Mouse (Mus musculus): ENCODE results near the gene Ptprd.

Ptprd gene

GRCm38 (mm10) chr4:77238144-77238543 lies 973.6 kb downstream of the Ptprd start:
- DNase-seq, result peak; percentile 12 to 34

DNA sequence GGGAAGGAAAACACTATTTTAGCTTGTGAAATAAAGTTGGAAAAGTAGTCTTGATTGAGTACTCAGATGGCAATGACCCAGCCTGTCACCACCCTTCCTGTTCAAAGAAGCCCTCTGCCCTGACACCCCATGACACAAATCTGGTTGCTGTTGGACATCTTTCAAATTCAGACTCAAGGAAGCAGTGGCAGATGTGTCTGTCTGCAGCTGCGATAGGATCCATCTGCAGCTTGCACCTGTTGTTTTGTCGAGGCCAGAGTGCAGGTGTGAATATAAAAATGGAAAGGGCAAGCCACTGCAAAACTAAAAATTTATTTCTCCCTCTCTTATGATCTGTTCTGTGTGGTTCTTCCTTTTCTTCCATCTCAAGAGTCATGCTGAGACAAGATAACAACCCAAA lies 978.5 kb downstream of the Ptprd start:
- no peak for DNase-seq

- no peak for DNase-seq
Observed at GRCm38 (mm10) chr4:77168866-77169265, 1042.9 kb downstream of the Ptprd start.

GRCm38 (mm10) chr4:77157601-77158000 lies 1054.2 kb downstream of the Ptprd start:
- DNase-seq, result no peak

- peak; percentile 47 to 68 for DNase-seq
Observed at GRCm38 (mm10) chr4:77155561-77155960, 1056.2 kb downstream of the Ptprd start.

- DNase-seq, result no peak
Observed at GRCm38 (mm10) chr4:77155037-77155436, 1056.7 kb downstream of the Ptprd start.

GRCm38 (mm10) chr4:77124852-77125251 lies 1086.9 kb downstream of the Ptprd start:
- no peak for DNase-seq

DNA sequence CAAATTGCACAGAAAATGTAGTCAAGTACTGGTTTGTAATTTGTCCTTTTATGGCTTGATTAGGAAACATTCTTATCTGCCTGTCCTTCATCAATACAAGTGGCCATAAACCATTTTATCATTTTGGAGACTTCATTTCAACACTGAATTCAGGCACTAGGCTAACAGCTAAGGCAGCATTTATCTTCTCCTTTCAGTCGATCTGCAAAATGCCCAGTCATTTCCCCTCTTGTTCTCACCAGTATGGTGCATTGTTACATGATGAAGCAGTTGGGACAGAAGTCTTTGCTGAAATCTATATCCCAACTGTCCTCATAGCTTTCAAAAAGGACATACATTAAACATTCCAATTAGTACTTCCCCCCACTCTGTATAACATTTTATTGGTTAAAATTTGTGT lies 1100.9 kb downstream of the Ptprd start:
- DNase-seq, result no peak

GRCm38 (mm10) chr4:77107291-77107690 lies 1104.5 kb downstream of the Ptprd start:
- no peak for DNase-seq

DNA sequence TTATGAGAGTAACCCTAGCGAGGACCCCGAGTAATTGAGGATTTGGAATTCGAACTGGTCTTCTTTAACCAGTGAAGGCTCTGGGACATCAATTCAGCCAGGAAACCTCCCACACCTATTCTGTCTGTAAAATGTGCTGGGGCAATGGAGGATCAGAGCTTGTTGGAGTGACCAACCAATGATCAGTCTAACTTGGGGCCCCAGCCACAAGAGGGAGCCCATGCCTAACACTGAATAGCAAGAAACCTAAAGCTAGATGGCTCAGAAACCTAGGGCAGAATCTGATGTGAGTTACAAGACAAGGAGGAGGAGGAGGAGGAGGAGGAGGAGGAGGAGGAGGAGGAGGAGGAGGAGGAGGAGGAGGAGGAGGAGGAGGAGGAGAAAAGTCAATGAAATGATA lies 1128.6 kb downstream of the Ptprd start:
- DNase-seq, result peak; percentile 37 to 67

- DNase-seq, result no peak
Observed at GRCm38 (mm10) chr4:77077607-77078006, 1134.2 kb downstream of the Ptprd start.

DNA sequence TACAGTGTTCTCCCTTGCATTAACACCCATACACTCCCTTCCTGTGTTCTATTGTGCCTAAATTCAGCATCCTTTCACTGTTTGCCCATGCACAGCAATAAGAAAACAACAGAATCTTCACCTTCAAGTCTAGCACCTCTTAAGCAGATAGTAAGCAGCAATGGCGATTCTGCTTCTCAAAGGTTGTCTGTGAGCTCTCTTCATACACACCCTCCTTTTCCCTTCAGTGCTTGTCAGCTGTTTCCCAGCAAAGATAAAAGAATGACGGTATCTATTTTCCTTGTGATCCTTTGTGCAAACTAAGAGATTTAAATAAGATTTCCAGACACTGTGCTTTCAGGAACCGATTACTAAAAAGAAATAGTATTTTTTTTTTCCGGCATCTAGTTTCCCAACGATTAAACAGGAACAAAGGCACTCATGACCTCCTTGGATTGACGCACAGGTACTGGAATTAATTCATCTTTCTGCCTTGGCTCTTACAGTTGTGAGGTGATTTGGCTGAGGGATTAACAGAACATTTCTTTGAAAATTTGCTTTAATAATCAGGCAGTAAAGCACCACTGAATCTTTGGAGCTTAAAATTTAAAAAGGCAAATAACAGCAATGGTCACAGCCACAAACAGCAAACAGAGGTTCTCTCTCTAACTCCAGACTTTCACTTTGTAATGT lies 1161.1 kb downstream of the Ptprd start:
- DNase-seq, result no peak

DNA sequence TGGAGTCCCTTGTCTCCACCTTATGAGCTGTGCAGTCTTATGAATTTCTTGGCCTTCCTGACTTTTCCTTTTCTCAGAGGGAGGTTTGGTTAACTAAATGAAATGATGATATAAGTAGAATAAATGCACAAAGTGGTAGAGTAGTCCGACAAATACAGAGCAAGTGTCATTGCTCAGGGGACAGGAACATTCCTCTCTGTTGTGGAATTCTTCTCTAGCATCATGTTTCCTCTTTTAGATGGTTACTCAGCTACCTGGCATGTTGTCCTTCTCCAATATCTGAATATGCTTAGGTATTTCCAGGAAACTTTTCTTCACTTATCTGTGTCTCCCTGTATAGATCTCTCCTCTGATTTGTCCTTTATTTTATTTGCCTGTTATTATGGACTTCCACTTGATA lies 1207.3 kb downstream of the Ptprd start:
- DNase-seq, result no peak

DNA sequence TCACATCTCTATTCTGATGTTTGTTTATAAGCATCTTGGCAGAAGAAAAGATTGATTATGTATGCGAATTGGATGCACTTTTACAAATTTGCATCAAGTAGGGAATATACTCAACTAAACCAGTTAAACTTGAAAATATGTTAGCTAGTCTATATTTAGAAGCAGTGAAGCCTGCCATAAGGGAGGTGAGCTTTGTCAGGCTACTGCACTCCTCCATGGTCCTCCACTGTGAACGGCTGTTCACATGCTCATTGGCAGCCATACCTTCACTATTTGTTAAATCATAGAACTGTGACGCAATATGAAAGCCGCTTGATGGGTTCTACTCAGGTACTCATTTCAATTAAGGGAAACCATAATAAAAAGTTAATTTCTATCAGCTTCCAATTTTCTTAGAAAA lies 1215.6 kb downstream of the Ptprd start:
- DNase-seq, result no peak

DNA sequence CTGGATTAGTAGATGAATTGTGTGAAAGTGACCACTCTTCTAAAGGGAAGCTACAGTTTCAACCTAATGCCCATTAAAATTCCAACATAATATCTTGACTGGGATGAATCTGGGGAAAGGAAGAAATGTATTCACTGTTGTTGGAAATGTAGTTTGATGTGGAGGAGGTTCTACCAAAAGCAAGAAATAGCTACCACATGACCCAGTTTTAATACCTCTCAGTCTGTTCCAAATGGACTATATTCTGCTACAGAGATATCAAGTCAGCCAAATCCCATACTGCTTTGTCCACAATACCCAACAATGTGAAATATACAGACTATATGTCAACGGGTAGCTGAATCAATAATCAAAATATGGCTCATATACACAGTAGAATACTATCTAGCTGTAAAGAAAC lies 1221.8 kb downstream of the Ptprd start:
- no peak for DNase-seq

GRCm38 (mm10) chr4:76977056-76977809 lies 1234.5 kb downstream of the Ptprd start:
- DNase-seq, result no peak

DNA sequence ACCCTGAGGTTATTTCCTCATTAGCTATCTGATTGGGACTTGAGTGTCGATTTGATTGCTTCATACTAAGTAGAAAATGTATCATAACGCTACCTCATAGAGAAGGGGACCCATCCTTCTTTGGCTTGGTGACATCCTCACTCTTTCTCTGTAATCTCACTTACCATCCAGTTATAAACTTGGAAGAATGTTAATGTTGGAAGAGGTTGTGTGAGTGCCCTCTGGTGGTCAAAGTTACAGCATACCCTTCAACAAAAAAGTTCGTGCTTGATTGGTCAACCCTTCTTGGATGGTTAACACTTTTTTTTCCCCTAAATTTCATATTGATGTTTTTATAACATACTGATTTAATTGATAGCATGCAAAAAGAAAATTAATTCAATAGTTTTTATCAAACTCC lies 1263.5 kb downstream of the Ptprd start:
- peak; percentile 4 to 59 for DNase-seq

GRCm38 (mm10) chr4:76941382-76942360 lies 1270.1 kb downstream of the Ptprd start:
- no peak for DNase-seq

DNA sequence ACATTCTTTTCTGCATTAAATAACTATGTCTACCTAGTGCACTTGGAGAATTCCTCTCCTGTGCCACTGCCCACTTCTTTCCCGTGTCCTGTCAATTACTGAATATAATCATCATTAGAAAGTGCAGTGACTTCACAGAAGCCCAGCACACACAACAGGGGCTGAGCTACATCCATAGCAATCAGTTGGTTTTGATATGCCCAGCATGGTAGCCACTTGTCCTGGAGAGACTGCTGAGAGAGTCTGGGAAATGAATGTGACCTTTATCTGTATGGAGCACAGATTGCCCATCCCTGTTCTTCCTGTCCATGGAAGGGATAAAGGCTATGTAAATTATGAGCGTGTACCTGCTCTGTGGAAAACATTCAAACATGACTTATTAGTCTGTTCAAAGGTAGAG lies 1280.2 kb downstream of the Ptprd start:
- no peak for DNase-seq

DNA sequence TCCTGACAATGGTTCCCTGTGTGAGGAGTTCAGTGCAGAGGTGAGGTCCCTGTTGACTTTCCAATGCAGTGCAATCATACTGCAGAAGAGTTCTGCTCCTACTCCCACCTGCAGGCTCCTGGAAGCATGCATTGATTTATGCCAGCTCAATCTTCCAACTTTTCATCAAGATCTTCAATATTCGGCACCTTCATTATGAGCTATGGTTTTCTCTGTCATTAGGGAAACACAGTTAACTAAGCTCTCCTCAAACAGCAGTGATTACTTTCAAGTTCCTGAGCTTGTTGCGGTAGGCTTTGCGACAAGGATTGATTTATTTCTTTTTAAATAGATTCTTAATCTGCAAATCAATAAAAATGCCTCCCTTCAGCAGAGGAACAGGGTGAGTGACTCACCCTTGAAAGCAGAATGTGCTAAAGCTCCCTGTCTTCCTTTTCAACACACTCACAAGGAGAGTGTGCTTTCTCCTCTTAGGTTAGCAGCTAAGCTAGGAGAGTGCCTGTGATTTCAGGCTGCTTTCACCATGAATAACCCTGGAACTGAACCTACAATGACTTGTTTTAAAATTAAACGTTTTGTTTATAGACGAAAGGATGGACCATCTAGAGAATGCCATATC lies 1298.1 kb downstream of the Ptprd start:
- DNase-seq, result no peak

- no peak for DNase-seq
Observed at GRCm38 (mm10) chr4:76901692-76902091, 1310.1 kb downstream of the Ptprd start.

DNA sequence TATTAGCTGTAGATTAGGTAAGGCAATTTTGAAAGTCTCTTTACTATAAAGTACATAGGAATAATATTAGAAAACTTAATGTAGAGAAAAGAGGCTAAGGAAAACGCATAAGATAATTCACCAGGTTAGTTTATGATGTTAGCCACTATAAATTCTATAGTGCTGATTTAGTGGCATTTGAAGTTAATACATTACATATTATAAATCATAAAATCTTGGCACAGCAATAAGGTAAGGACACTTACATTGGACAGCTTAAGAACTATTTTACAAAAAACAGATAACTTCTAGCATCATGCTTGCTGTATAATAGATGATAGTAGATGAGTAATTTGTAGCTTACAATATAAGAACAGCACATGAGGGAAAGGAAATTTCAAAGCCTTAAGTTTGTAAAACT lies 1322.1 kb downstream of the Ptprd start:
- DNase-seq, result no peak

DNA sequence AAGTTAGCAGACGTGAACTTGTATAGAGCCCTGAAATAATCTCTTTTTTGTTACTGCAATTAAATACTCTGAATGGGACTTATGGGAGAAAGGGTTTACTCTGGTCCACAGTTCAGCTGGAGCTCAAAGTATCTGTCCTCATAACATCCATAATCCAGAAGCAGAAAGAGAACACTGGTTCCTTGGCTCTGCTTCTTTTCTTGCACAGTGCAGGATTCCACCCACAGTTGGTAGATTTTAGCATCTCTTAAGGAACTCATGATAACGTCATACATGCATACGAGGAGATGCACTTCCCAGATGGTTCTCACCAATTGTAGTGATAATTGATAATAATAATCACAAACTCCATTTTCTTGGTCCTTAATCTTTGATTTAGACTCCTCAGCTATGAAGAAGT lies 1330.2 kb downstream of the Ptprd start:
- DNase-seq, result no peak
